Mouse (Mus musculus) embryonic facial prominence, embryonic 10.5 days (tissue): ENCODE measurements at regions not wholly inside any gene's neighbourhood (a gene's known extent, or its start where the extent isn't known, plus 50 kb on each side); places are given as distances from the start of the nearest gene placed in this dataset.

Experiments
- DNase-seq: peaks from one replicate; pipeline ENCODE4 v3.0.0-alpha.2; 2017; ENCODE audit warnings: low spot score
- H3K27ac ChIP-seq: fragments of 300-500 bp; sonication (generic); replicated peaks from 2 replicates; pipeline ENCODE4 v1.5.1; 2016; ENCODE audit warnings: mild to moderate bottlenecking
- H3K27me3 ChIP-seq: fragments of 300-500 bp; sonication (generic); replicated peaks from 2 replicates; pipeline ENCODE4 v1.6.1; 2016; ENCODE audit warnings: low read depth, mild to moderate bottlenecking; ENCODE audit not compliant: poor library complexity, severe bottlenecking
- H3K36me3 ChIP-seq: fragments of 300-500 bp; sonication (generic); replicated peaks from 2 replicates; pipeline ENCODE4 v1.6.1; 2016; ENCODE audit warnings: mild to moderate bottlenecking, moderate library complexity
- H3K4me1 ChIP-seq: fragments of 300-500 bp; sonication (generic); 2 replicates; pipeline ENCODE4 v1.6.1; 2016
- H3K4me3 ChIP-seq: fragments of 300-500 bp; sonication (generic); 2 replicates; pipeline ENCODE4 v1.5.1; 2016; ENCODE audit warnings: mild to moderate bottlenecking, moderate library complexity
- H3K9me3 ChIP-seq: fragments of 300-500 bp; sonication (generic); 2 replicates; pipeline ENCODE4 v1.6.1; 2016; ENCODE audit warnings: mild to moderate bottlenecking
- WGBS: fragments of 180-500 bp; shearing (Covaris S2); methylation state at CpG from one replicate; pipeline ENCODE4 v1.1.7; 2016; 5-methylcytosine and 5-hydroxymethylcytosine counted together

DNA sequence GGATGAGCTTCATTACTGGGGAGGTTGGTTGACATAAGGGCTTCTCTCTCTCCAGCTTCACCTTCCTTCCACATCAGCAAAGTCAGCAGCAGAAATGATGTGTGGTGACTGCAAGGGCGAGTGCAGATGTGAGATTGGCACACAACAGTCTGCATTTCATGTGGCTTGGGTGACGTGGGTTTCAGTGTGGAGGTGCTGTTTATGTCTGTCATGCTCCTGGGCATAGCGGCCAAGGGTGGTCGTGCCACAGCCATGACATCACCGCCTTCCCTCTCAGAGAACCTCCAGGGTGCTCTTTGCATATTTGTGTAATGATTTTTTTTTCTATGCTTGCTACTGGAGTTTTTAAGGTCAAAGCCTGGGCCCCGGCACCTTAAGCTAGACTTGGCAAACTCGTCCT is 64.0 kb downstream of the Pthlh start:
- Histone ChIP-seq H3K27ac (no peak overlapping the region), H3K4me3 (no peak overlapping the region)
- 77% methylated on average over 7 of the region's 7 CpGs for WGBS

DNA sequence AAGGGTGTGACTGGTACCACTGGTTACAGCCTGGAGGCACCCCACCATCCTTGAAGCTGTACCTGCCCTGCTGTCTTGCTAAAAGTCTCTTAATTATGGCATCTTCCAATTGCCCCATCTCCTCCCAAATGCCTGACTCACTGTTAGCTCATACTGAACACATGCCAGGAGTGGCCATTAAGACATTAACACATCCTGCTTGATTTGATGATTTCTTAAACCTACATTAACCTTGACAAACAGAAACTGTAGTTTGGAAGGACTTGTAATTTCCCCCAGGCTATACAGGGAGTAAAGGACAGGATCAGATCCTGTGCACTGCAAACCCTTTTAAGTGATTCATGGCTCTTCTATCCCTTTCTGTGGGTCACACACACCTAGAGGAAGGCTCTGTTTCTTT is 64.6 kb downstream of the Pthlh start:
- Histone ChIP-seq H3K4me1 (no peaks in the 10 kb centered on the region), H3K27ac (no peak overlapping the region), H3K27me3 (no peaks in the 10 kb centered on the region), H3K4me3 (no peak overlapping the region), H3K9me3 (no peaks in the 10 kb centered on the region), H3K36me3 (no peaks in the 10 kb centered on the region)
- no peak for DNase-seq

More for the DNA sequence above, 64.0 kb downstream of the Pthlh start:
- no peak for DNase-seq
- Histone ChIP-seq H3K27me3 (no peaks in the 10 kb centered on the region), H3K36me3 (no peaks in the 10 kb centered on the region), H3K4me1 (no peaks in the 10 kb centered on the region), H3K9me3 (no peaks in the 10 kb centered on the region)

DNA sequence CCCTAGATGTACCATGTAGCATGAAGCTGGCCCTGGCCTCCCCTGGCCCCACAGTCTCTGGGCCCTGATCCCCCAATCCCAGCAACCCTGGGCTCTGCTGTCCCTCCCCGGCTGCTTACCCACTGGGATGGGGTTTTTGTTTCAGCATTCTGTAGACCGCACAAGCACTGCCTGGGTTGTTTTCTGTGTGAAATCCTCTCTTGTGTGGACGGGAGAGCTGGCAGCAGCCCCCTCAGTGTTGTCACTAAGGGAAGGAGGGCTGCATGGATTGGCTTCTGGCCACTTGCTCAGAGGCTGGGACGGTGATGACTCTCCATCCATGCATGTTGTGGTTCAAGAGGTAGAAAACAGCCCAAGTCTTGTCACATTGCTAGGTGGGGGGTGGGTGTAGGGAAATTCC is 67.6 kb downstream of the Pthlh start:
- DNase-seq = no peak
- Histone ChIP-seq H3K27ac (no peak overlapping the region), H3K4me1 (no peaks in the 10 kb centered on the region), H3K36me3 (no peaks in the 10 kb centered on the region), H3K4me3 (no peak overlapping the region), H3K27me3 (no peaks in the 10 kb centered on the region), H3K9me3 (no peaks in the 10 kb centered on the region)
- 76% methylated on average over 4 of the region's 4 CpGs for WGBS

DNA sequence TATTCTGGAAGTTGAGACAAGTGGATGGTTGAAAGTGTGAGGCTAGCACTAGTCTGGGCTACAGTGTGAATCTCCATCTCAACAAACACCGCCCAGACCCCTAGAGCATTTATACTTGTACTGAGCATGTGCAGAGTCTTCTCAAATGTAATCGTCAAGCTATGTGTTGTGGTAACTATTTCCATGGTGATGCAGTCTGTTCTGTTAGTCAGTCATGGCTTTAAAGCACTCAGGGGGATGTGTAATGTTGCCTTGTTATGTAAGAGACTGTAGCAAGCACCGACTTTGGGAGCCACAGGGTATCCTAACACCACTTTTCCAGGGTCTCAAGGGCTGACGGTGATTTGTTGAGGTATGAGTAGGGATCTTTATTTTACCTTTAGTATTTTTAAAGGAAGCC is 68.7 kb downstream of the Pthlh start:
- WGBS = 77% methylated on average over 4 of the region's 4 CpGs
- no peak overlapping the region for H3K27ac ChIP-seq

DNA sequence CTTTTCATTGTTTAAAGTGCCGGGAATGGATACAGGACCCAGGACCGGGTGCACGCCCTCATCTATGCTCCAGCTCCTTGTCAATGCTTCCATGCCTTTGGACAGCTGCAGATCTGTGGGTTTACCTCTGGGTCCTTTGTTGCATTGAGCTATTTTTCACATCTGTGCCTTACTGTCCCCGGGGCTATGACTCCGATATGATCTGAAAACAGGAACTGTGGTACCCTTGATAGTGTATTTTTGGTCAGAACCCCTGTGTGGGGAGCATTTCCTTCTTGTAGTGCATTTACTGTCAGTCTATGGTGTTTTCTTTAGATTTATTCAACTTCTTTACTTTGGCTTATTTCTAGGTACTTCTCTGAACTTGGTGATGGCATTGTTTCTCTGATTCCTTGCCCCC is 76.3 kb downstream of the Pthlh start:
- WGBS = 79% methylated on average over 5 of the region's 5 CpGs
- H3K9me3 ChIP-seq = no peaks in the 10 kb centered on the region
- H3K27ac ChIP-seq = no peak overlapping the region
- no peak overlapping the region for H3K4me3 ChIP-seq
- DNase-seq = no peak
- no peaks in the 10 kb centered on the region for H3K36me3 ChIP-seq
- H3K27me3 ChIP-seq = no peaks in the 10 kb centered on the region; the same call in 1 of the 2 replicates
- H3K4me1 ChIP-seq = no peaks in the 10 kb centered on the region

More for the DNA sequence above, 68.7 kb downstream of the Pthlh start:
- H3K9me3 ChIP-seq = no peaks in the 10 kb centered on the region
- DNase-seq = no peak
- H3K4me3 ChIP-seq = no peak overlapping the region
- H3K36me3 ChIP-seq = no peaks in the 10 kb centered on the region
- no peaks in the 10 kb centered on the region for H3K4me1 ChIP-seq
- no peaks in the 10 kb centered on the region for H3K27me3 ChIP-seq

DNA sequence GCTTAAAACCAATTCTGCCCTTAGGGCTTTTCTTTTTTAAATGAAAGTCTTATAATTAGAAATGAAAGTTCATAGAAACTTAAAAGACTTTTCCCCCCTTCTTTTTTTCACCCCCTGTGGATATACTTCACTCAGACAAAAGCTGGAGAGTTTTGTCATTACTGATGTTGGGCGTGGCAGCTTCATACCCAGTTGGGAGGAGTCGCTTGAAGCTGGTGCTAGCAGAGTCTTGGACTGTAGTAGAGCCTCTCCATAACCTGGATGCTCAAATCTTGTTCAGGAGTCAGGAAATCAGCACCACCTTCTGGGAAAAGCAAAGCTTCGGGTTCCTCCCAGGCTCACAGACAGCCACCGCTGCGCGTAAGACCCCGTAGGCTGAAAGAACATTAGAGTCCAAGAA is 85.7 kb downstream of the Pthlh start:
- H3K27me3 ChIP-seq = no peaks in the 10 kb centered on the region; the same call in 1 of the 2 replicates
- H3K36me3 ChIP-seq = no peaks in the 10 kb centered on the region
- no peak overlapping the region for H3K4me3 ChIP-seq
- no peak overlapping the region for H3K27ac ChIP-seq
- 67% methylated on average over 7 of the region's 7 CpGs for WGBS
- H3K9me3 ChIP-seq = peaks cover 4% of the 10 kb centered on the region; the same call in 1 of the 2 replicates
- DNase-seq = peak; percentile 24
- H3K4me1 ChIP-seq = peaks cover 20% of the 10 kb centered on the region

DNA sequence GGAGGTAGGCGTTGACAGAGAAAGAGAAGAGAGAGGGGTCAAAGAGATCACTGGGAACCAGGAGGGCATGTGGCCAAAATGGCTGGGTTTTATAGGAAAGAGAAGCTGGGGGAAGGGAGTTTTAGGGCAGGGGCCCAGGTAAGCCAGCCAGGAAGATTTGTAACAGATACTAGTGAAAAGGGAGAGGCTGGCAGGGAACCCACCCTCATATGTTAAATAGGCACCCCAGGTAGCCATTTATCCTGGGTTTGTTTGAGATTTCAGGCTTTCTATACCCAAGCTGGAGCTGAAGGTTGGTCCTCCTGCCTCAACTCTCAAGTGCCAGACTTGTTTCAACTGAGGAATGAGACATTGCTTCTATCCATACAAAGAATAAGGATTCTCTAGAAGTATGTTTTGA is 85.0 kb downstream of the Klhl42 start:
- DNase-seq = no peak
- 63% methylated on average over 1 of the region's 1 CpGs for WGBS
- peaks cover 9% of the 10 kb centered on the region; the same call in 1 of the 2 replicates for H3K9me3 ChIP-seq

More for the DNA sequence above, 85.0 kb downstream of the Klhl42 start:
- H3K4me3 ChIP-seq = no peak overlapping the region
- H3K27me3 ChIP-seq = no peaks in the 10 kb centered on the region
- H3K4me1 ChIP-seq = peaks cover 20% of the 10 kb centered on the region
- no peak overlapping the region for H3K27ac ChIP-seq
- no peaks in the 10 kb centered on the region for H3K36me3 ChIP-seq
